Mouse (Mus musculus): Measurements from ENCODE around the gene Actn3. TPM values are rescaled to one million over a fixed set of nuclear protein-coding genes. Genes with fewer than 3 reads are reported as not detected.
A peak's percentile ranks its signal among the peaks of the same experiment; 100 is the strongest.
"Not testable (repeated sequence)": the region's sequence is repeated elsewhere in the genome, so short reads cannot be mapped to it uniquely, and the experiment has no call there.

Gene Actn3
- polyA plus RNA-seq, 1 experiment from 2014 or later = 8.9 TPM

DNA sequence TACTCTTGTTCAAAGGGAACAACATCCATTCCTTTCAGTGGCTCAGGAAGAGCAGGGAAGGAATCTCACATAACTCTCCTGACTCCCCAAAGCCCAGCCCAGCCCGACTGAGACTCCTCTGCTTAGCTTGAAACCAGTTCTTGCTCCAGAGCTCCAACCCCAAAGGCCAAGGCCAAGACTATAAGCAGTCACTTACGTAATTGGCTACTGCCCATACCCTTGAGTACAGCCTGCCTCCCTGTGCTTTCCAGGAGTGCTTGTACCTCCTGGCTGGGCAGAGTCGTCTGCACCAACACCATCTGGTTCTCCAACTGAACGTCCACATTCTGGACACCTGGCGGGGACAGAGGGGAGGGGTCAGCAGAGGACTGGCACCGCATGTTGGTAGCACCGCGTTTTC lies 43.7 kb downstream of the Actn3 start:
- Histone ChIP-seq H3K4me3 (replicated peaks; ENCODE audit: low read length) (no peak overlapping the region), H3K4me2 (ENCODE audit: low read depth, low read length) (no peak overlapping the region), H3K27me3 (ENCODE audit: control insufficient read depth, insufficient read depth, low read length) (no peaks in the 10 kb centered on the region), H3K27ac (ENCODE audit: low read length) (no peak overlapping the region), H3K36me3 (ENCODE audit: control insufficient read depth, insufficient read depth, low read length) (no peaks in the 10 kb centered on the region), H3K9ac (ENCODE audit: low read length) (no peak overlapping the region), H3K9me3 (replicated peaks; ENCODE audit: control insufficient read depth, low read length) (no peaks in the 10 kb centered on the region), H3K4me1 (ENCODE audit: control insufficient read depth, insufficient read depth, low read length) (peaks cover 9% of the 10 kb centered on the region)
- 85% methylated on average over 8 of the region's 8 CpGs for WGBS
- ATAC-seq (ENCODE audit: insufficient read depth, low FRiP score) = no peak

- Histone ChIP-seq H3K9me3 (replicated peaks; ENCODE audit: control insufficient read depth, low read length) (no peaks in the 10 kb centered on the region), H3K4me1 (ENCODE audit: control insufficient read depth, insufficient read depth, low read length) (0 out of 2 replicates have a peak, but pooled peaks cover 3% of the 10 kb centered on the region), H3K27ac (ENCODE audit: low read length) (peak overlapping the region; percentile 19; the same call in 1 of the 2 replicates), H3K4me2 (ENCODE audit: low read depth, low read length) (no peak overlapping the region), H3K36me3 (ENCODE audit: control insufficient read depth, insufficient read depth, low read length) (peaks cover 4% of the 10 kb centered on the region), H3K27me3 (ENCODE audit: control insufficient read depth, insufficient read depth, low read length) (no peaks in the 10 kb centered on the region), H3K4me3 (replicated peaks; ENCODE audit: low read length) (no peak overlapping the region), H3K9ac (ENCODE audit: low read length) (no peak overlapping the region)
- ATAC-seq (ENCODE audit: insufficient read depth, low FRiP score) = no peak
- WGBS = 59% methylated on average over 7 of the region's 7 CpGs
These were observed 48.6 kb downstream of the Actn3 start for GRCm38 (mm10) chr19:4829156-4829555.

GRCm38 (mm10) chr19:4828444-4829114 lies 49.1 kb downstream of the Actn3 start:
- ATAC-seq (ENCODE audit: insufficient read depth, low FRiP score) = peak; percentile 83
- Histone ChIP-seq H3K9ac (ENCODE audit: low read length) (no peak overlapping the region), H3K27ac (ENCODE audit: low read length) (peak overlapping the region; percentile 22), H3K36me3 (ENCODE audit: control insufficient read depth, insufficient read depth, low read length) (peaks cover 4% of the 10 kb centered on the region), H3K4me3 (replicated peaks; ENCODE audit: low read length) (no peak overlapping the region), H3K27me3 (ENCODE audit: control insufficient read depth, insufficient read depth, low read length) (no peaks in the 10 kb centered on the region), H3K9me3 (replicated peaks; ENCODE audit: control insufficient read depth, low read length) (no peaks in the 10 kb centered on the region), H3K4me1 (ENCODE audit: control insufficient read depth, insufficient read depth, low read length) (0 out of 2 replicates have a peak, but pooled peaks cover 3% of the 10 kb centered on the region), H3K4me2 (ENCODE audit: low read depth, low read length) (no peak overlapping the region)
- whole genome bisulfite sequencing = 46% methylated on average over 16 of the region's 16 CpGs

- Histone ChIP-seq H3K27me3 (ENCODE audit: control insufficient read depth, insufficient read depth, low read length) (no peaks in the 10 kb centered on the region), H3K36me3 (ENCODE audit: control insufficient read depth, insufficient read depth, low read length) (peaks cover 4% of the 10 kb centered on the region), H3K4me3 (replicated peaks; ENCODE audit: low read length) (no peak overlapping the region), H3K27ac (ENCODE audit: low read length) (no peak overlapping the region), H3K9me3 (replicated peaks; ENCODE audit: control insufficient read depth, low read length) (no peaks in the 10 kb centered on the region), H3K4me2 (ENCODE audit: low read depth, low read length) (no peak overlapping the region), H3K9ac (ENCODE audit: low read length) (no peak overlapping the region), H3K4me1 (ENCODE audit: control insufficient read depth, insufficient read depth, low read length) (peaks cover 6% of the 10 kb centered on the region; the same call in 1 of the 2 replicates)
- peak; percentile 85; the same call in 1 of the 2 replicates for ATAC-seq (ENCODE audit: insufficient read depth, low FRiP score)
- 54% methylated on average over 5 of the region's 5 CpGs for WGBS
These were observed 56.9 kb downstream of the Actn3 start for GRCm38 (mm10) chr19:4820678-4821303.

DNA sequence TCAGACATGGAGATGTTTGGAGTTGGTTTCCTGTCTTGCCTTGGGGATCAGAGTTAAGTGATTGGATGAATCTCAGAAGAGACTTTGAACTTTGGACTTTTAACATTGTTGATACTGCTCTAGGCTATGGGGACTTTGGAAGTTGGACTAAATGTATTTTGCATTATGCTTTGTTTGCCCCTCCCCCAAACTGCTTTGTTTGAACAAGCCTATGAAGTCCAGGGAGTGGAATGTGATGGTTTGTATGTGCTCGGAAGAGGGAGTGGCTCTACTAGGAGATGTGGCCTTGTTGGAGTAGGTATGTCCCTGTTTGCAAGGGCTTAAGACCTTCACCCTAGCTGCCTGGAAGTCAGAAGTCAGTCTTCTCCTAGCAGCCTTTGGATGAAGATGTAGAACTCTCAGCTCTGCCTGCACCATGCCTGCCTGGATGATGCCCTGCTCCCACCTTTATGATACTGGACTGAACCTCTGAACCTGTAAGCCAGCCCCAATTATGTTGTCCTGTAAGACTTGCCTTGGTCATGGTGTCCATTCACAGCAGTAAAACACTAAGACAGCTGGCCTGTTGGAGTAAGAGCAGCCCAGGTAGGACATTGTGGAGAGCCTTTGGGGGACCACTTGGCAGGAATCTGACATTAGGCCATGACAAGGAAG lies 60.4 kb downstream of the Actn3 start:
- H3K27ac ChIP-seq (ENCODE audit: low read length) = peak overlapping the region; percentile 66

DNA sequence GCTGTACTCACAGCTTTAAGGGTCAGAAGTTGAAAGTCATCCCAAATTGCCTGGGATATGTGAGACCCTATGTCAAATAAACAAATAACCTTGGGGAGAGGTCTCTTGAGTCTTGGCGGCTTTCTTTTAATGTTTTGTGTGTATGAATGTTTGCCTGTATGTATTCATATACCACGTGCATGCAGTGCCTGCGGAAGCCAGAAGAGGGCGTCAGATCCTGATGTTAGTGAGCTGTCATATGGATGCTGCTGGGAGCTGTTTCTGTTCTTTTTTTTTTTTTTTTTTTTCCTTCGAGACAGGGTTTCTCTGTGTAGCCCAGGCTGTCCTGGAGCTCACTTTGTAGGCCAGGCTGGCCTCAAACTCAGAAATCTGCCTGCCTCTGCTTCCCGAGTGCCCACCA lies 64.7 kb downstream of the Actn3 start:
- no peak overlapping the region for H3K9ac ChIP-seq (ENCODE audit: low read length)
- H3K4me3 ChIP-seq (replicated peaks; ENCODE audit: low read length) = no peak overlapping the region
- no peaks in the 10 kb centered on the region for H3K27me3 ChIP-seq (ENCODE audit: control insufficient read depth, insufficient read depth, low read length)
- no peak overlapping the region for H3K27ac ChIP-seq (ENCODE audit: low read length)
- no peaks in the 10 kb centered on the region for H3K9me3 ChIP-seq (replicated peaks; ENCODE audit: control insufficient read depth, low read length)
- no peak overlapping the region for H3K4me2 ChIP-seq (ENCODE audit: low read depth, low read length)
- no peak for ATAC-seq (ENCODE audit: insufficient read depth, low FRiP score)
- peaks cover 19% of the 10 kb centered on the region for H3K4me1 ChIP-seq (ENCODE audit: control insufficient read depth, insufficient read depth, low read length)
- H3K36me3 ChIP-seq (ENCODE audit: control insufficient read depth, insufficient read depth, low read length) = no peaks in the 10 kb centered on the region
- 82% methylated on average over 5 of the region's 6 CpGs for WGBS

More for the DNA sequence above, 60.4 kb downstream of the Actn3 start:
- H3K4me2 ChIP-seq (ENCODE audit: low read depth, low read length) = no peak overlapping the region
- no peak overlapping the region for H3K9ac ChIP-seq (ENCODE audit: low read length)
- 28% methylated on average over 1 of the region's 1 CpGs for WGBS
- H3K9me3 ChIP-seq (replicated peaks; ENCODE audit: control insufficient read depth, low read length) = no peaks in the 10 kb centered on the region
- H3K4me3 ChIP-seq (replicated peaks; ENCODE audit: low read length) = no peak overlapping the region
- ATAC-seq (ENCODE audit: insufficient read depth, low FRiP score) = peak; percentile 66
- H3K27me3 ChIP-seq (ENCODE audit: control insufficient read depth, insufficient read depth, low read length) = no peaks in the 10 kb centered on the region
- no peaks in the 10 kb centered on the region for H3K36me3 ChIP-seq (ENCODE audit: control insufficient read depth, insufficient read depth, low read length)
- peaks cover 6% of the 10 kb centered on the region; the same call in 1 of the 2 replicates for H3K4me1 ChIP-seq (ENCODE audit: control insufficient read depth, insufficient read depth, low read length)

GRCm38 (mm10) chr19:4812334-4812949 lies 65.3 kb downstream of the Actn3 start:
- not testable (repeated sequence) for ATAC-seq (ENCODE audit: insufficient read depth, low FRiP score); H3K9me3 ChIP-seq (replicated peaks; ENCODE audit: control insufficient read depth, low read length); H3K27me3 ChIP-seq (ENCODE audit: control insufficient read depth, insufficient read depth, low read length); H3K36me3 ChIP-seq (ENCODE audit: control insufficient read depth, insufficient read depth, low read length)
- Histone ChIP-seq H3K4me1 (ENCODE audit: control insufficient read depth, insufficient read depth, low read length) (peaks cover 18% of the 10 kb centered on the region), H3K4me3 (replicated peaks; ENCODE audit: low read length) (peak overlapping the region; percentile 97), H3K4me2 (ENCODE audit: low read depth, low read length) (peak overlapping the region; percentile 52), H3K27ac (ENCODE audit: low read length) (peak overlapping the region; percentile 93), H3K9ac (ENCODE audit: low read length) (peak overlapping the region; percentile 80)
- 75% methylated on average over 8 of the region's 8 CpGs for WGBS

DNA sequence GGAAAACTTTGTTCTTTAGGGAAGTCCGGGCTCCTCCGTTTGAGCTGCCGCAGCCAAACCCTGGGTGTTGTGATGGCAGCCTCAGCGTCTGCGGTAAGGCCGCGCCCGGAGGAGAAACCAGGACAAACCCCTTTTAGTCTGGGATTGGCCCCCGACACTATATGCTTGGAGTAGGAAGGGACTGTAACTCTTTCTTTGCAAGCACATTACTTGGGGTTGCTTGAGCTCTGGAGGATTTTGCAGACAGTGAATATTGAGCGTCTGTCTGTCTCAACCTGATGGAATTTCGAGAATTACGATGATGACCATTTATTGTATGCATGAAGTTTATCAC lies 65.8 kb downstream of the Actn3 start:
- H3K27ac ChIP-seq (ENCODE audit: low read length) = peak overlapping the region; percentile 93
- H3K4me1 ChIP-seq (ENCODE audit: control insufficient read depth, insufficient read depth, low read length) = peaks cover 18% of the 10 kb centered on the region
- no peaks in the 10 kb centered on the region for H3K9me3 ChIP-seq (replicated peaks; ENCODE audit: control insufficient read depth, low read length)
- H3K4me3 ChIP-seq (replicated peaks; ENCODE audit: low read length) = peak overlapping the region; percentile 97
- no peaks in the 10 kb centered on the region for H3K36me3 ChIP-seq (ENCODE audit: control insufficient read depth, insufficient read depth, low read length)
- H3K27me3 ChIP-seq (ENCODE audit: control insufficient read depth, insufficient read depth, low read length) = no peaks in the 10 kb centered on the region
- peak overlapping the region; percentile 52 for H3K4me2 ChIP-seq (ENCODE audit: low read depth, low read length)
- 3% methylated on average over 12 of the region's 12 CpGs for WGBS
- H3K9ac ChIP-seq (ENCODE audit: low read length) = peak overlapping the region; percentile 80
- ATAC-seq (ENCODE audit: insufficient read depth, low FRiP score) = no peak
